Mouse (Mus musculus): Measurements from ENCODE around the gene Gusb.

The Gusb gene

GRCm38 (mm10) chr5:130023767-130024539, 21.1 kb upstream of the Gusb start:
- peak; percentile 84 for DNase-seq

- DNase-seq: no peak
Observed at GRCm38 (mm10) chr5:130023067-130023766, 20.4 kb upstream of the Gusb start.

DNA sequence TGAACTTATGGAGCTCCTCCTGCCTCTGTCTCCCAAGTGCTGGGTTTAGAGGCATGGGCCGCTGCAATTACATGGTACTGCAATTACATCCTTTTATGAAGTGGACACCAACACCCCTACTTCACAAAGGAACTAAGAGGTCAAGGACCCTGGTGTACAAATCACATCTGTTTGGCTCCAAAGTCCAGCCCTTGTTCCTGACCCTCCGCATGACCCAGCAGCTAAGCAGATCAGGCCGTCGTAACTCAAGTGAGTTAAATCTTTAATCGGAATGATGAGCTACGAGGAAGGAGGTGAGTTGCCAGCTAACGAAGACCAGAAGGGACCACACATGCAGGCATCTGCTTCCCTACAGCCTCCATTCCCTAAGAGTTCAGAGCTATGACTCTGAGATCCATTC, 19.5 kb upstream of the Gusb start:
- DNase-seq: no peak

DNA sequence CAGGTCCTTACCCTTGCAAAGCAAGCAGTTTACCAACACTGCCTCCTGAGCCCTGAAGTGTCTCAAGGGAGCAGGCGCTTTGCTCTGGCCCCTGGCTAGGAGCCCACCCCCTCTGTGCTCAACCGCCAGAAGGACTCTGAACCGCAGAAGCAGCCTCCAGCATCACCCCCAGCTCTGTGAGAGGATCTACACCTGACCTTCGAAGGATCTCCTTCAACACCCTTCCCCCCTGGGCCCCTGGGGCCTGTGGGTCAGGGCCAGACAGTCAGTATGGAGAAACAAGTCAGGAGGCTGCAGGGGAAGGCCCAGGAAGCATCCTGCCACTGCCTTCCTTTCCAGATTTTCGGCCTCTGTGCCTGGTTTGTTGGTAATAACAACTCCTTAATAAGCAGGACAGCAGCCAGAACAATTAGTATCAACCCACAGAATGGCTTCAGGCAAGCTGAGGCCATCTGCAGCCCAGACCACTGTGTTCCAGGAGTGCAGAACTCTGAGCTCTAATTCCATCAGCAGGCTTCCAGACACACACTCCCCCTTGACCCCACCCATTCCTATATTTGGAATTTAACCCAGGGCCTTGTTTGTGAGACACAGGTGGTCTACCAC, 18.6 kb upstream of the Gusb start:
- DNase-seq: no peak

DNA sequence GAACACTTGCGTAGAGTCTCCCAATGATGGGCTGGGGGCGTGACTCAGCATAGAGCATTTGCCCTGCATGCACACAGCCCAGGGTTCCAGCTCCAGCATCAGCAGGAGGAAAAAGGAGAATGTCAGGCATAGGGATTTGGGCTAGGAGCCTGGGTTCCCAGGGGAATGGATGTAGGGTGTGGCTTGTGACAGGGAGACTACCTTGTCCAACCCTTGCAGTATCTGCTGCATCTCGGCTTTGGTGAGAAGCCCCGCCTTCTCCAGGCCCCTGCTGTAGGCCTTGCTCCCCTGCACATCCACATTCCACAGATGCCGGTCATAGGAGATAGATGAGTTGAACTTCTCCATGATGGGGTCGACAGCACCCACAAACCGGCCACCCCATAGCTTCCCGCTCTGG, 16.6 kb upstream of the Gusb start:
- no peak for DNase-seq

GRCm38 (mm10) chr5:130015104-130015503, 12.3 kb upstream of the Gusb start:
- DNase-seq: no peak

DNA sequence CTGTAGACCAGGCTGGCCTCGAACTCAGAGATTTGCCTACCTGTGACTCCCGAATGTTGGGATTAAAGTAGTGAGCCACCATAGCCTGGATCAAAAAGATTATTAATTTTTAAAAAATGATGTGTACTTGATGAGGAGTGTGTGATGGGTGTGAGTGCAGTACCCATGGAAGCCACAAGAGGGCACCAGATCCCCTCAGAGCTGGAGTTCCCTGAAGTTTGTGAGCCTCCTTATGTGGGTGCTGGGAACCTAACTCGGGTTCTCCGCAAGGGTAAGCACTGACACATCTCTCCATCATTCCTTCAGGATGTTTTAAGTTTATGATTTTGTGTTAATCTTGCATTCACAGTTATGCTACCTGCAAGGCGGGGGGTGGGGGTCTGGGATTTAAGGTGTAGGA, 8.1 kb upstream of the Gusb start:
- no peak for DNase-seq

- no peak for DNase-seq
Observed at GRCm38 (mm10) chr5:130009784-130010183, 6.9 kb upstream of the Gusb start.

- no peak for DNase-seq
Observed at GRCm38 (mm10) chr5:130008034-130008590, 5.3 kb upstream of the Gusb start.

GRCm38 (mm10) chr5:130007344-130007743, 4.5 kb upstream of the Gusb start:
- no peak for DNase-seq

- DNase-seq: no peak
Observed at GRCm38 (mm10) chr5:130003229-130003628, 380 bp upstream of the Gusb start.

- DNase-seq: peak; percentile 42
Observed at GRCm38 (mm10) chr5:130001356-130001987, 1.4 kb downstream of the Gusb start.

- DNase-seq: peak; percentile 64
Observed at GRCm38 (mm10) chr5:130000735-130001134, 2.1 kb downstream of the Gusb start.

DNA sequence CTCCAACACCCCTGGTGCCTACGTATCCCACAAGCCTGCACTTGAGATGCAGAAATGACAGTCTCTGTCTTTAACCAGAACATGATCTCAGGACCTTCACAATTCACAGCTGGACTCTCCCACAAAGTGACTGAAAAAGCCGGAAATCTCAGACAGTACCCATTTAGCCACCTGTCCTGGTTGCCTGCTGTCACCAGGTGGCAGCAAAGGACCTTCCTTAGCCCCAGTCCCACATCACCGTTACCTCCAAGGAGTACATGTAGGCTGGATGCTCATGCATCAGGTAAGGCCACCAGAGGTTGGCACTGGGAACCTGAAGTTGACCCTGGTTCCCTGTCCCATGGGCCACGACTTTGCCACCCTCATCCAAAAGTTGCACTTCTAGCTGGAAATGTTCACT, 3.8 kb downstream of the Gusb start:
- DNase-seq: peak; percentile 38

DNA sequence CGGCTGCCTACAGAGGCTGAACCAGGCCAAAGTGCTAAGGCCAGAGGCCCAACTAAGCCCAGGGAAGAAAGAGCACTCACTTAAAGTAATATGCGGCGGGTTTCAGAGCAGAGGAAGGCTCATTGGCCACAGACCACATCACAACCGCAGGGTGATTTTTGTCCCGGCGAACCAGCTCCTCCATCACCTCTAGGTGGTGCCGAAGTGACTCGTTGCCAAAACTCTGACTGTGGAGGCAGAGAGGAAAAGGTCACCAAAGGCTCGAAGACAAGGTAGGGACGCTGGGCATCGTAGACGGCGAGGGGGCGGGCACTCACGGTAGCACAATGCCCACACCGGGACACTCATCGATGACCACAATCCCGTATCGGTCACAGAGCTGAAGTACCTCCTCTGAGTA, 5.1 kb downstream of the Gusb start:
- no peak for DNase-seq

- no peak for DNase-seq
Observed at GRCm38 (mm10) chr5:129994989-129995388, 7.9 kb downstream of the Gusb start.

GRCm38 (mm10) chr5:129993374-129993773, 9.5 kb downstream of the Gusb start:
- DNase-seq: no peak

DNA sequence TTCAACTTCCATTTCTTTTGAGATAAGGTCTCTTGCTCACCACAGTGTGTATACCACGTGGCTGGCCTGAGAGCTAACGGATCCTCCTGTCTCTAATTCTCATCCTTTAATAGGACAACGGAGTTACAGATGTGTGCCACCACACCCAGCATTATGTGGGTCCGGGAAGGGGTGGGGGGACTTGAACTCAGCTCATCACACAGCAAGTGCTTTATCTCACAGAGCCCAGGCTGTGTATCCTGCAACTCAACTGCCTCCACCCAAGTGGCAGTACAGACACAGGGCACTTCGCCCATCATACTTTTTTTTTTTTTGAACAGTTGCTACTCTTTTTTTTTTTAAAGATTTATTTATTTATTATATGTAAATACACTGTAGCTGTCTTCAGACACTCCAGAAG, 11.0 kb downstream of the Gusb start:
- no peak for DNase-seq

DNA sequence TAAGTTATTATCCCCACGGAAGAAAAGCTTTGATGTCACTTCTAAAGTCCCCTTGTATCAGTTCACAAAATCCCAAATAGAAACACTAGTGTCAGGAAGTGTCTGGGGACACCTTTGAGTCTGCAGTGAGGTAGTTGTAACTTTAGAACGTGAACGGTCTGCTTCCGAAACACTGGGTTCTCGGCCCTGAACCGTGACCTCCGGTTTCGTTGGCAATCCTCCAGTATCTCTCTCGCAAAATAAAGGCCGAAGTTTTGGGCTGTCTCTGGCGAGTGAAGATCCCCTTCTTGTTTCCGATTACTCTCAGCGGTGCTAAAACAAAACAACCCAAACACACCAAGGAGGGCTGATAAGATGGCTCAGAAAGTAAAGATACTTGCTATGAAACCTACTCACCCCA, 13.5 kb downstream of the Gusb start:
- DNase-seq: no peak

DNA sequence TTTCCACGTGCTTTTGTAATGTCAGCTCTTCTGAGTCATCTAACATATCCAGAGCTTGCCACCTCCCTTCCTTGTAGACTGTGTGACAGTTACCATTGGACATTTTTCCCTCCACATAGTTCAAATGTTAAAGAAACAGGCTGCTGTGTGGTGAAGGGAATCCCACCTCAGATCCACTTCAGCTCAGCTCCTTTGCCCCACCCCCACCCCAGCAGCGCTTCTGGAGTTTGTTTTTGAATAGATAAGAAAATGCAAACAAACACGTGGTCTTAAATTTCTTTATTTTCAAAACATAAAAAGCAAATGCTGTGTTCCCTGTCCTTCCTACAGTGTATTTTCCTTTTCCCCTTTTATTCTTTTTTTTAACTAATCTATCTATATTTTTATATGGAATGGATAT, 22.6 kb downstream of the Gusb start:
- no peak for DNase-seq

- DNase-seq: no peak
Observed at GRCm38 (mm10) chr5:129978608-129979007, 24.2 kb downstream of the Gusb start.

DNA sequence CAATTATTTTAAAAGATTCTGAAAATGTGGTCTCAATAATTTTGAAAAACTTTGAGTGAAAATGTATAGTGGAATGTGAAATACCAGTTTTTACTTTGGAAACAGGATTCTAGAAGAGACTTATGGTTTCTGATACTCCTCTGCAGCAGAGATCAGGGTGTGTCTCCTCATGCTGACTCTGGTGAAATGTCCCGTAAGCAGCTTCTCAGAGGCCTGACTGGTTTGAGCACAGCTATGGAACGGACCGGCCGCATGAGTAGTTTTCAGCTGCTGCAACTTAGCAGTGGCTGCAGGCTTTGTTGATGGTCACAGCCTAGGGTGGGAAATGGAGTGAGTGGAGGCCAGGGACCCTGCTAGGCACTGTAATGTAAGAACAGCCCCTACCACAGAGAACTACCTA, 25.1 kb downstream of the Gusb start:
- no peak for DNase-seq

DNA sequence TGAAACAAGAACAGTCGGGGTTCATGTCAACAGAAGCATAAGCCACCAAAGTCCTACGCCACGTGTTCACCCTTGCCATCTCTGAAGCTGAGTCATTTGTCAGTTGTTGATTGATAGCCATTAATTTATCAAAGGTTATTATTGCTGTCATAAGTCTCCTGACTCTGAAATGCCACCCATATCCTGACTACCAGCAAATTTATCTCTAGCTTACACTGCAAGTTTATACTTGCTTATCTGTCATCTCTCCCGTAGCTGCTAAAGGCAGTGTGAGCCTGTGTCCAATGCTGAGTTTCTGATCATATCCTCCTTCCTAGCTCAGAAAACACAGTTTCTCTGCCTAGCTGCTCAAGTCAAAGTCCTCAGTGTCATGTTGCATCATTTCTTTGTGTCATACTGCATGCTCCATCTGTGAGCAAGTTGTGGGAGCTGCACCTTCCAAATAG, 28.0 kb downstream of the Gusb start:
- DNase-seq: no peak

Measured in layer of hippocampus, adult 9-11 months (tissue).